Mouse (Mus musculus) cerebellum, postnatal 4 days (tissue): ENCODE measurements around the gene Scgb1b3.

Experiments used
- DNase-seq, 2 experiments: peaks; one replicate each; pipeline ENCODE4 v3.0.0; 2022; ENCODE audit warnings: low spot score in 2 of 2, mixed read lengths in 1 of 2

The Scgb1b3 gene

DNA sequence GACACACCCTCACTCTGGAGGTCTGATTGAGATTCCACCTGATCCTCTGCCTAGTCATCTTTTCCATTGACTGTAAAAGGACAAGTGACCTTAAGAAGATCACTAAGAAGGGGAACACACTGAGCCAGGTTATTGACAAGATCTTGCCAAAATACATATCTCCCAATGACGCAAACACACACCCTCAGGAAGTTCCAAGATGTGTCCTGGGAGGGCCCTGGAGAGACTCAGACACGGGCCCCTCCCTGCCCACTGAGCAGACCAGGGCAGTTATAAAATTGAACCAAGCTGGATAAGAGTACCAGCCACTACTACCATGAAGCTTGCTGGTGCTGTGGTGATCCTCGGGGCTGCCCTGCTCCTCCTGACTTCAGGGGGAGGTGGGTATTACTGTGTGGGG lies at the start of gene Scgb1b3:
Gene Scgb1b3 (plus strand): TSS at position 301 of the 400 bp plus-strand sequence.
- no peak for DNase-seq

DNA sequence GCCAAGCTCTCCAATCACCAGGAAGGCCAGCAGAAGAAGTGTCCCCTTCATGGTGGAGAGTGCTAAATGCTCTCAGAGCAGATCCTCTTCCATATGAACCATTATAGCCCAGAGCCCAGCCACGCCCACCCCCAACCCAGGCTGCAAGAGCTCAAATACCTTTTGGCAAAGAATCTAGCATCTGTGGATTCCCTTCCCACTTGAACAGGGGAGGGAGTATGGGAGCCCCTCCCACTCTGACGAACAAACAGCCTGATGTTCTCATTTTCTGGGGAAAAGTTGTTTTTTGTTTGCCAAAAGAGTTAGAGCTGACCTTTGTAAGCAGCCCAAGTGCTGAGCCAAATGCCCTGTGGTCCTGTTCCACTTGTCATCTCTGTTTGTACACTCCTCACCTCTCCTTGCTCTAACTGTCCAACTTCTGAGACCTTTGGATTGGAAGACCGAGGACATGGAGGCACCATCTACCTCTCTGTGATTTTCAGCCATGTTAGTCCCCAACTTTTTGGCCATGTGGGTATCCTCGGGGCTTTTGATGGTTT lies 13.3 kb upstream of the Scgb1b3 start, which contains the start of gene Scgb2b3:
Gene Scgb2b3 (minus strand): TSS at position 51 of the 539 bp plus-strand sequence.
- no peak for DNase-seq
